Mouse (Mus musculus) liver, postnatal 0 days (tissue): Measurements from ENCODE around the gene Get4. TPM values are rescaled to one million over a fixed set of nuclear protein-coding genes. Genes with fewer than 3 reads are reported as not detected.
A peak's percentile ranks its signal among the peaks of the same experiment; 100 is the strongest.

ENCODE experiments used
- ATAC-seq: fragments of 200-750 bp; cut with Nextera tagmentation; 2 replicates; pipeline ENCODE4 v1.8.0; 2017; ENCODE audit warnings: mild to moderate bottlenecking, moderate library complexity
- DNase-seq: peaks from one replicate; pipeline ENCODE4 v3.0.0-alpha.2; 2016
- H3K27ac ChIP-seq: fragments of 300-500 bp; sonication (generic); 2 replicates; pipeline ENCODE4 v1.5.1; 2014; ENCODE audit warnings: antibody characterized with exemption, moderate library complexity, mild to moderate bottlenecking, low read depth
- H3K27me3 ChIP-seq: fragments of 300-500 bp; sonication (generic); 2 replicates; pipeline ENCODE4 v1.6.1; 2014; ENCODE audit warnings: low read length, control low read depth, mixed read lengths; ENCODE audit not compliant: insufficient read depth
- H3K36me3 ChIP-seq: fragments of 300-500 bp; sonication (generic); replicated peaks from 2 replicates; pipeline ENCODE4 v1.6.1; 2014; ENCODE audit warnings: mild to moderate bottlenecking, control low read depth, low read length, moderate library complexity, mixed read lengths; ENCODE audit not compliant: insufficient read depth
- H3K4me1 ChIP-seq: fragments of 300-500 bp; sonication (generic); 2 replicates; pipeline ENCODE4 v1.6.1; 2014; ENCODE audit warnings: antibody characterized with exemption, mild to moderate bottlenecking, control low read depth; ENCODE audit not compliant: insufficient read depth
- H3K4me2 ChIP-seq: fragments of 300-500 bp; sonication (generic); 2 replicates; pipeline ENCODE4 v1.6.1; 2014; ENCODE audit warnings: low read depth, mild to moderate bottlenecking, low read length, moderate library complexity, mixed read lengths
- H3K4me3 ChIP-seq: fragments of 300-500 bp; sonication (generic); 2 replicates; pipeline ENCODE4 v1.5.1; 2014; ENCODE audit warnings: low read depth, low read length
- H3K9ac ChIP-seq: fragments of 300-500 bp; sonication (generic); replicated peaks from 2 replicates; pipeline ENCODE4 v1.6.1; 2014; ENCODE audit warnings: mild to moderate bottlenecking, moderate library complexity
- H3K9me3 ChIP-seq: fragments of 300-500 bp; sonication (generic); 2 replicates; pipeline ENCODE4 v1.6.1; 2016; ENCODE audit warnings: mild to moderate bottlenecking, control low read depth, low read length, mixed read lengths
- CTCF ChIP-seq: sonication (generic); IDR thresholded peaks from 2 replicates; pipeline ENCODE4 v1.5.1; 2016; ENCODE audit warnings: antibody characterized with exemption, low read depth
- EP300 ChIP-seq: IDR thresholded peaks from 2 replicates; pipeline ENCODE4 v1.6.1; 2016; ENCODE audit warnings: antibody characterized with exemption, low read depth, mild to moderate bottlenecking
- WGBS: fragments of 180-500 bp; shearing (Covaris S2); extraction: QIAGEN DNeasy Blood & Tissue Kit; methylation state at CpG from one replicate; pipeline ENCODE4 v1.1.7; 2014; ENCODE audit not compliant: insufficient replicate concordance; 5-methylcytosine and 5-hydroxymethylcytosine counted together
- polyA plus RNA-seq: library from polyadenylated mRNA; unstranded; fragments of >200 nt; fragmentation: Nextera tagmentation; extraction: Ambion mirVana; gene quantifications from 2 replicates; pipeline ENCODE4 v1.2.1, GENCODE M21; 2015

The Get4 gene
- polyA plus RNA-seq, 1 experiment from 2014 or later = 97.5 TPM

DNA sequence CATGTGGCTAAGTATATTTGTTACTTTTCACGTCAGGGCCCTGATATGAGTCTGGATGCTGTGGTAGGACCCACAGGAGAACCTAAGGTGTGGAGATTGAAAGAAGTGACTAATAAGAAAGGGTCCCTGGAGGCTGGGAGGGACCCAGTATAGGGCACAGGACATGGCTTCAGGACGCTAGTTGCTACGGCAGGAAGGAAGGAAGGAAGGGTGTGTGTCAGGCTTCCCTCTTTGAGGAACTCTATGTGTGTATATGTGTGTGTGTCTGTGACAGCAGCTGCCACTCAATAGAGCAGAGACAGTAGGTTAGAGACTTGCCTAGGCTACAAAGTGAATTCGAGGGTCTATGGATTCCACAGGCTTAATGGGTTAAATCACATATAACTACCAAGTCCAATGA is 31.5 kb upstream of the Get4 start:
- H3K4me3 ChIP-seq = no peak overlapping the region
- no peaks in the 10 kb centered on the region for H3K9me3 ChIP-seq
- H3K27me3 ChIP-seq = no peaks in the 10 kb centered on the region
- H3K9ac ChIP-seq = no peak overlapping the region
- no peak for TF ChIP-seq EP300
- no peak for TF ChIP-seq CTCF
- no peak for ATAC-seq
- 0 out of 2 replicates have a peak, but pooled peaks cover 5% of the 10 kb centered on the region for H3K4me1 ChIP-seq
- H3K27ac ChIP-seq = no peak overlapping the region
- DNase-seq = no peak
- 52% methylated on average over 4 of the region's 4 CpGs for WGBS
- H3K36me3 ChIP-seq = peaks cover 58% of the 10 kb centered on the region
- H3K4me2 ChIP-seq = no peak overlapping the region

DNA sequence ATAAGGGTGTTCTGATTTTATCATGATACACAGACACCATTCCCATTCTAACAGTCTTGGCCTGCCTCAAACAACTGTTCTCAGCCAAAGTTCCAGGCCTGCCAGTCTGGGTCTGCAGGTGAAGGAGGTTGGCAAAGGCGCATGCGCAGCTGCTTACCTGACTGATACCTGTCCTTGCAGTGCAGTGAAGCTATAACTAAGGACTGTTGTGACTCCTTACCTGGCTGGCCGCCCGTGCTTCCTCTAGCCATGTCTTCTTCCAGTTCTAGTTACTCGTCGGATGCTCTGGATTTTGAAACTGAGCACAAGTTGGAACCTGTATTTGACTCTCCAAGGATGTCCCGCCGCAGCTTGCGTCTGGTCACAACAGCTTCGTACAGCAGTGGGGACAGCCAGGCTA is 28.8 kb upstream of the Get4 start:
- WGBS = 89% methylated on average over 10 of the region's 10 CpGs
- DNase-seq (no peak), ATAC-seq (no peak)

DNA sequence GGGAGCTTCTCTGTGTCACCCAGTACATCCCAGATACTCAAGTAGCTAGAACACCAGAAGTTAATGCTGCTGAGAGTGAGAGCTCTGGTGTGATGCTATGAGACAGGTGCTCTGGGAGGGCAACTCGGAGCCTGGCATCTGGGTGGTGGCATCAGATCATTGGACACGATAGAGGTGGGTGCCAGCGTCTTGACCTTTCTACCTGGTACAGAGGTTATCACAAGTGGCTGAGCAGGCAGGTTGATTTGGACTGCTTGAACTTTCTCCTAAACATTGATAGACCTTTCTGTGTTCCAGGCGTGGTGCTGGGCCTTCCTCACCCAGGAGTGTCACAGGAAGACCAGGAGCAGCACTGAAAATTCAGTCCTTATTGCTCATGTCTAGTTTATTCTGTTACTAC is 24.9 kb upstream of the Get4 start:
- peaks cover 83% of the 10 kb centered on the region for H3K36me3 ChIP-seq
- no peak overlapping the region for H3K4me2 ChIP-seq

More for the DNA sequence above, 28.8 kb upstream of the Get4 start:
- no peaks in the 10 kb centered on the region for H3K27me3 ChIP-seq
- TF ChIP-seq CTCF = no peak
- no peak for TF ChIP-seq EP300
- H3K9me3 ChIP-seq = no peaks in the 10 kb centered on the region
- 0 out of 2 replicates have a peak, but pooled peaks cover 5% of the 10 kb centered on the region for H3K4me1 ChIP-seq
- no peak overlapping the region for H3K9ac ChIP-seq
- no peak overlapping the region for H3K4me2 ChIP-seq
- H3K4me3 ChIP-seq = no peak overlapping the region
- no peak overlapping the region for H3K27ac ChIP-seq
- peaks cover 71% of the 10 kb centered on the region for H3K36me3 ChIP-seq

DNA sequence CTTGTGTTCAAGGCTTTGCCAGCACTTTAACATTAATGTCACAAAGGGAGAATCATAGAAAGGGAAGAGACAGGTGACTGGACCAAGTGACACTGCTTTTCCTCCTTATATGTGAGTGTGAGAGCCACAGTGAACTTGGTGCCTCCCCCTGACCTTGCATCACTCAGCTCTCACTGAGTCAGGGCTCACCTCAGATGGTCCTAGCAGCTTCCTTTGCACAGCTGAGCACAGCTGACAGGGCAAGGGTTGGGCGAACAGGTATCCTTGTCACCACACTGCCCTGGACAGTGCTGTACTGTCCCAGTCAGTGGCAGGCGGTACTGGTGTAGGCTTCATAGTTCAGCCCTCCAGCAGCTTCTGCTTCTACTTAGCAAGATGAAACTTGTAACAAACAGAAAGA is 24.5 kb upstream of the Get4 start:
- DNase-seq (no peak), ATAC-seq (no peak)
- Histone ChIP-seq H3K4me2 (no peak overlapping the region), H3K9me3 (no peaks in the 10 kb centered on the region), H3K27me3 (no peaks in the 10 kb centered on the region), H3K36me3 (peaks cover 85% of the 10 kb centered on the region), H3K27ac (no peak overlapping the region), H3K4me3 (no peak overlapping the region), H3K4me1 (no peaks in the 10 kb centered on the region), H3K9ac (no peak overlapping the region)
- TF ChIP-seq CTCF = no peak
- no peak for TF ChIP-seq EP300
- 85% methylated on average over 2 of the region's 2 CpGs for WGBS

More for the DNA sequence above, 24.9 kb upstream of the Get4 start:
- no peaks in the 10 kb centered on the region for H3K4me1 ChIP-seq
- DNase-seq (no peak), ATAC-seq (no peak)
- H3K9ac ChIP-seq = no peak overlapping the region
- H3K27me3 ChIP-seq = no peaks in the 10 kb centered on the region
- WGBS = 94% methylated on average over 4 of the region's 4 CpGs
- H3K27ac ChIP-seq = no peak overlapping the region
- no peaks in the 10 kb centered on the region for H3K9me3 ChIP-seq
- H3K4me3 ChIP-seq = no peak overlapping the region
- TF ChIP-seq EP300 (no peak), CTCF (no peak)

DNA sequence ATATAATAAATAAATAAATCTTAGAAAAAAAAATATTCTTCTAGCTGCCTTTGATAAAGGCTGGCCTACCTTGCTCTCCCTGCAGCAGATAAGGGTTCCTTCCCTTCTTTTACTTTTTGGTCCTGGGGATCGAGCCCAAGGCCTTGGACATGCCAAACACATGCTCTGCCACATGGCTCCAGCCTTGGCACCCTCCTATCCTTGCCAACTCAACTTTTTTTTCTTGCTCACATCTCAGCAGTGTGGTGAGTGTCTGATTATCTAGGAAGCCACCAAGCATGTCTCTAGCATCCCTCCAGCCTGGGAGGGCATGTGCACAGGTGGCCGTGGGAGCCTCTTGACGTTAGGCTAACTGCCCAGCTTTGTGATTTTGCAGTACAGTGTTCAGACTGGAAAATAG is 23.8 kb upstream of the Get4 start:
- Histone ChIP-seq H3K27ac (no peak overlapping the region), H3K4me3 (no peak overlapping the region), H3K4me1 (no peaks in the 10 kb centered on the region), H3K4me2 (no peak overlapping the region), H3K27me3 (no peaks in the 10 kb centered on the region), H3K9me3 (no peaks in the 10 kb centered on the region), H3K9ac (no peak overlapping the region), H3K36me3 (peaks cover 83% of the 10 kb centered on the region)
- DNase-seq (no peak), ATAC-seq (no peak)
- TF ChIP-seq CTCF (no peak), EP300 (no peak)
- WGBS = 91% methylated on average over 3 of the region's 3 CpGs

DNA sequence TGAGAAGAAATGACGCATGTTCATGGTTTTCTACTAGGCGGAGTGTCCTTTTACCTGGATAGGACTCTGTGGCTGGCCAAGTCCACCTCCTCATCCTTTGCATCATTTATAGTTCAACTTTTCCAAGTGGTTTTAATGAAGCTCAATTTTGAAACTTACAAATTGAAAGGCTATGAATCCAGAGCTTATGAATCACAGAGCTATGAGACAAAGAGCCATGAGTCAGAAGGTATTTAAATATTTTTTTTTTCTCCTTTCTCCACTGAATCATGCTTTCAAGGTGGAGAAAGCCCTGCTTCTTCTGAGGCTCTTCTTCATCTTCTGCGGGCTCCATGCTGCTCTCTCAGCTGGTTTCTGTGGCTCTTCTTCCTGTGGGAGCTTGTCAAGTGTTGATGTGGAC is 22.4 kb upstream of the Get4 start:
- no peak overlapping the region for H3K4me3 ChIP-seq
- H3K4me1 ChIP-seq = no peaks in the 10 kb centered on the region
- 97% methylated on average over 3 of the region's 3 CpGs for WGBS
- no peaks in the 10 kb centered on the region for H3K27me3 ChIP-seq
- H3K4me2 ChIP-seq = no peak overlapping the region
- H3K27ac ChIP-seq = no peak overlapping the region
- TF ChIP-seq EP300 (no peak), CTCF (no peak)
- DNase-seq = no peak
- no peak for ATAC-seq
- peaks cover 83% of the 10 kb centered on the region for H3K36me3 ChIP-seq
- H3K9me3 ChIP-seq = no peaks in the 10 kb centered on the region
- H3K9ac ChIP-seq = no peak overlapping the region

DNA sequence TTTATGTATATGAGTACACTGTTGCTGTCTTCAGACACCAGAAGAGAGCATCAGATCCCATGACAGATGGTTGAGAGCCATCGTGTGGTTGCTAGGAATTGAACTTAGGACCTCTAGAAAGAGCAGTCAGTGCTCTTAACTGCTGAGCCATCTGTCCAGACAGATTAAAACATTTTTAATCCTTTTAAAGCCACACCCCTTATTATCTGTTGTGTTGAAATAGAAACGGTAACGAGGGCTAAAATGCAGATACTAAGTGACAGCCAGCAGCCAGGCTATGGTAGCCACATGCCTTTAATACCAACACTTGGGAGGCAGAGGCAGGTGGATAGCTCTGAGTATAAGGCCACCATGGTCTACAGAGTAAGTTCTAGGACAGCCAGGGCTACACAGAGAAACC is 20.0 kb upstream of the Get4 start:
- Histone ChIP-seq H3K27ac (no peak overlapping the region), H3K4me3 (no peak overlapping the region), H3K9ac (no peak overlapping the region), H3K4me1 (no peaks in the 10 kb centered on the region), H3K27me3 (no peaks in the 10 kb centered on the region), H3K9me3 (no peaks in the 10 kb centered on the region), H3K36me3 (peaks cover 80% of the 10 kb centered on the region), H3K4me2 (no peak overlapping the region)
- TF ChIP-seq EP300 = peak; percentile 27; the same call in 1 of the 2 replicates
- no peak for TF ChIP-seq CTCF
- no peak for DNase-seq
- no peak for ATAC-seq
- WGBS = 43% methylated on average over 3 of the region's 3 CpGs
